In the genomic region with DNA sequence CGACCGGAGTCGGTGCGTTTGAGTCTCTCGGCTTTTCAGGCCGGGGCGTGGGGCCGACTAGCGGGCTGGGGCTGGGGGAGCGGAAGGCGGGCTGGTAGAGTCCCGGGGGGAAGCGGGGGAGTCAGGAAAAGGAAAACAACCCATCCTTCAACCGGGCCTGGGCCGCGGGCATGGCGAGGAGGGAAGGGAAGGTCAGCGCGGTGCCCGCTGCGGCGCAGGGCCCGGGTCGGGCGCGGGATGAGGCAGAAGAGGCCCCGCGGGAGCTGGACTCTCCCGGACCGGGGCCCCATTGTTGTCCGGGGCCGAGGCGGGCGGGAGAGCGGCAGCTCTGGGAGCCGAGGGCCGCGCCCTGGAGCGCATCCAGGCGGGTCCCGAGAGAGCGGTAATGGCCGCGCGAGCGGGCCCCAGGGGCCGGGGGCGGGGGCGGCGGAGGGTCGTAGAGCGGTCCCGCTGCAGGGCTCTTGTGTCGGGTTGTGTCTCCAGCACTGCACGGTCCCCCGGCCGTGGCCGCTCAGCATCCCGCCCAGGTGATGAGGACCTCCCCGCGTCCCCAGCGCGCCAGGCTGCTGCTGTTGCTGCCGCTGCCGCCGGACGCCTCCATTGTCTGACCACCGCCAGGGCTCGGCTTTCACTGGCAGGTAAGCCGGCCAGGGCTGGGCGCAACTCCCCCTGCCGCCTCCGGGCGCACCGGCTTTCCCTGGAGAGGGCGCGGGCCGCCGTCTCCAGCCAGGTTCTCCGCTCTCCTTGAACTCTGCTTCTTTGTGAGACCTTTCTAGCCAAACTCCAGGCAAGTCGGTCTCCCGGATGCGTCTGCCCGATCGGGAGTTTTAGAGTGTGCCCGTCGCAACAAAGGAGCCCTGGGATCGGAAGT, we compare ENCODE assay signal across 8 mouse cellular contexts. TPM values are rescaled to one million over a fixed set of nuclear protein-coding genes. Genes with fewer than 3 reads are reported as not detected.
DNase-seq lines count a peak whose midpoint lies in the region; ATAC-seq and TF ChIP-seq lines count a peak whose summit lies in the region.

No protein-coding gene starts in this region.

- peaks cover 2% of the 10 kb centered on the region; the same call in 1 of the 2 replicates for H3K27me3 ChIP-seq in heart, adult 2 months (ENCODE audit: control insufficient read depth, insufficient read depth, low read length)
- H3K27me3 ChIP-seq in forebrain, embryonic 12.5 days: 0 out of 2 replicates have a peak, but pooled peaks cover 4% of the 10 kb centered on the region
- peaks cover 13% of the 10 kb centered on the region for H3K27me3 ChIP-seq in intestine, embryonic 16.5 days (replicated peaks; ENCODE audit: control insufficient read depth, insufficient read depth, low read length)

- no peak for TF ChIP-seq EP300 in heart, adult 2 months (IDR thresholded peaks at IDR 0.05; ENCODE audit: insufficient read depth, low read depth, low read length)

- peak overlapping the region; percentile 72 for H3K4me3 ChIP-seq in heart, adult 2 months
- peak overlapping the region; percentile 87 for H3K4me3 ChIP-seq in bone marrow macrophage, adult 2 months (ENCODE audit: insufficient read depth, low read length)
- peak overlapping the region; percentile 99 for H3K4me3 ChIP-seq in forebrain, embryonic 12.5 days (replicated peaks)
- H3K4me3 ChIP-seq in intestine, embryonic 16.5 days (ENCODE audit: low read length): peak overlapping the region; percentile 96

- H3K4me2 ChIP-seq in forebrain, embryonic 12.5 days: peak overlapping the region; percentile 92
- H3K4me2 ChIP-seq in intestine, embryonic 16.5 days (ENCODE audit: low read depth, low read length): peak overlapping the region; percentile 86

- no peak for TF ChIP-seq POLR2A in heart, adult 2 months (IDR thresholded peaks at IDR 0.05; ENCODE audit: insufficient read depth, low read depth, low read length)
- TF ChIP-seq POLR2A in bone marrow macrophage, adult 2 months (IDR thresholded peaks at IDR 0.05; ENCODE audit: borderline replicate concordance, low read depth, low read length): no peak

- WGBS in heart, adult 2 months: under 1% methylated on average over 88 of the region's 88 CpGs
- under 1% methylated on average over 79 of the region's 88 CpGs for WGBS in forebrain, embryonic 12.5 days
- WGBS in intestine, embryonic 16.5 days: under 1% methylated on average over 85 of the region's 88 CpGs

- H3K27ac ChIP-seq in heart, adult 2 months: peak overlapping the region; percentile 81
- no peak overlapping the region for H3K27ac ChIP-seq in bone marrow macrophage, adult 2 months (ENCODE audit: insufficient read depth, low read depth, low read length)
- peak overlapping the region; percentile 97 for H3K27ac ChIP-seq in forebrain, embryonic 12.5 days
- H3K27ac ChIP-seq in intestine, embryonic 16.5 days (ENCODE audit: low read length): peak overlapping the region; percentile 91

- H3K36me3 ChIP-seq in heart, adult 2 months (ENCODE audit: control insufficient read depth, insufficient read depth, low read length): peaks cover 2% of the 10 kb centered on the region; the same call in 1 of the 2 replicates
- H3K36me3 ChIP-seq in forebrain, embryonic 12.5 days (replicated peaks): peaks cover 13% of the 10 kb centered on the region
- no peaks in the 10 kb centered on the region for H3K36me3 ChIP-seq in intestine, embryonic 16.5 days (ENCODE audit: control insufficient read depth, insufficient read depth, low read length)

- peak overlapping the region; percentile 90 for H3K9ac ChIP-seq in heart, adult 2 months (ENCODE audit: low read depth, low read length)
- peak overlapping the region; percentile 98 for H3K9ac ChIP-seq in forebrain, embryonic 12.5 days
- H3K9ac ChIP-seq in intestine, embryonic 16.5 days (ENCODE audit: low read depth, low read length): peak overlapping the region; percentile 87

- intact Hi-C loops in heart, adult 2 months (cut with DNase I): loop anchor here (5.0 to 10.0 kb wide), 2 partner anchors 436 to 612 kb away; a partner anchor contains a TSS
- intact Hi-C loops in heart, postnatal 25 days (cut with DNase I): loop anchor here (10.0 kb wide), 1 partner anchor 438 kb away; a partner anchor contains a TSS

- peak; percentile 62 for ATAC-seq in forebrain, embryonic 12.5 days (ENCODE audit: low FRiP score)
- peak; percentile 75 for ATAC-seq in intestine, embryonic 16.5 days

- no peaks in the 10 kb centered on the region for H3K9me3 ChIP-seq in forebrain, embryonic 12.5 days
- no peaks in the 10 kb centered on the region for H3K9me3 ChIP-seq in intestine, embryonic 16.5 days (ENCODE audit: control insufficient read depth, low read length)

- peaks cover 4% of the 10 kb centered on the region for H3K79me2 ChIP-seq in heart, adult 2 months (replicated peaks; ENCODE audit: control insufficient read depth, insufficient read depth, low read length)

- H3K4me1 ChIP-seq in heart, adult 2 months (ENCODE audit: control insufficient read depth, insufficient read depth, low read length): peaks cover 1% of the 10 kb centered on the region; the same call in 1 of the 2 replicates
- H3K4me1 ChIP-seq in bone marrow macrophage, adult 2 months (ENCODE audit: control insufficient read depth, insufficient read depth, low read length): peaks cover 8% of the 10 kb centered on the region
- H3K4me1 ChIP-seq in forebrain, embryonic 12.5 days: peaks cover 37% of the 10 kb centered on the region
- peaks cover 16% of the 10 kb centered on the region for H3K4me1 ChIP-seq in intestine, embryonic 16.5 days (ENCODE audit: control insufficient read depth, insufficient read depth, low read length)

- peak; percentile 49 to 68 for DNase-seq in heart, adult 2 months
- DNase-seq in heart, postnatal 25 days (ENCODE audit: low spot score): no peak
- peak; percentile 23 to 40 for DNase-seq in lung, adult 18-20 months
- peak; percentile 36 for DNase-seq in ovary, postnatal 14 days (ENCODE audit: low spot score)
- DNase-seq in frontal cortex, adult 2 months (ENCODE audit: extremely low spot score in 1 of 2, low spot score in 1 of 2): no peak

- peak; percentile 30; the same call in 1 of the 2 replicates for TF ChIP-seq CTCF in heart, adult 2 months (IDR thresholded peaks at IDR 0.05)
- no peak for TF ChIP-seq CTCF in bone marrow macrophage, adult 2 months (IDR thresholded peaks at IDR 0.05; ENCODE audit: low read depth, low read length)

RNA-seq across cellular contexts. Expression of a gene that starts 0.6 kb away (rescaled TPM):
- 10 to 100 TPM; 37.4 to 38.6 TPM for total RNA-seq in heart, adult 2 months (2021)
- polyA plus RNA-seq in heart, adult 2 months (2012; rRNA removed): 12.6 and 21.8 TPM in 2 replicates
- total RNA-seq in heart, postnatal 25 days (2021): 10 to 100 TPM; 39.2 to 46.1 TPM
- 20.8 and 24.7 TPM in 2 replicates for polyA plus RNA-seq in bone marrow macrophage, adult 2 months (2012; ENCODE audit: insufficient read depth, insufficient read length, missing spikeins)
- polyA plus RNA-seq in forebrain, embryonic 12.5 days (2016; fragmentation: Nextera tagmentation; extraction: Ambion mirVana): 151 and 153 TPM in 2 replicates
- polyA plus RNA-seq in intestine, embryonic 16.5 days (2015; fragmentation: Nextera tagmentation; extraction: Ambion mirVana): 48.1 and 54.0 TPM in 2 replicates
- polyA plus RNA-seq in frontal cortex, adult 2 months (2012; rRNA removed): 69.2 and 71.4 TPM in 2 replicates

RNA-seq across cellular contexts. Expression of a gene that starts 0.9 kb away (rescaled TPM):
- 1 to 10 TPM in 1 of 2 experiments, under 1 TPM in 1; 0.99 to 1.8 TPM for total RNA-seq in heart, adult 2 months (2021)
- polyA plus RNA-seq in heart, adult 2 months (2012; rRNA removed): 1.5 and 2.4 TPM in 2 replicates
- 1 to 10 TPM in 1 of 2 experiments, under 1 TPM in 1; 0.98 to 1.1 TPM for total RNA-seq in heart, postnatal 25 days (2021)
- 0.92 TPM in 1 of 2 replicates, not detected in the other for polyA plus RNA-seq in bone marrow macrophage, adult 2 months (2012; ENCODE audit: insufficient read depth, insufficient read length, missing spikeins)
- polyA plus RNA-seq in forebrain, embryonic 12.5 days (2016; fragmentation: Nextera tagmentation; extraction: Ambion mirVana): 20.8 and 22.4 TPM in 2 replicates
- polyA plus RNA-seq in intestine, embryonic 16.5 days (2015; fragmentation: Nextera tagmentation; extraction: Ambion mirVana): 4.1 and 4.3 TPM in 2 replicates
- 74.4 and 87.7 TPM in 2 replicates for polyA plus RNA-seq in frontal cortex, adult 2 months (2012; rRNA removed)

Comparison
In these comparisons a context has a peak if more than half of its experiments do, and no peak if none do; other contexts are left out.
1. DNase-seq: peak in heart, adult 2 months (2 of 2), lung, adult 18-20 months (2 of 2) and ovary, postnatal 14 days (single experiment); none in heart, postnatal 25 days (single experiment) and frontal cortex, adult 2 months (0 of 2).
2. Peak in every context shown above with its lines, with median percentiles within 50 percentile points of each other: H3K4me3 ChIP-seq and H3K9ac ChIP-seq.